Mouse (Mus musculus) ES-Bruce4 (cell line): ENCODE results near the gene Heatr6.

ENCODE experiments used
- CTCF ChIP-seq: IDR thresholded peaks from one replicate; pipeline ENCODE4 v1.8.1; 2011; ENCODE audit warnings: low read depth, low read length
- EP300 ChIP-seq: IDR thresholded peaks from 2 replicates; pipeline ENCODE4 v1.6.1; 2011; ENCODE audit warnings: low read depth, low read length; ENCODE audit not compliant: insufficient read depth
- POLR2A ChIP-seq: IDR thresholded peaks from one replicate; pipeline ENCODE4 v1.8.1; 2011; ENCODE audit warnings: low read length; ENCODE audit not compliant: insufficient read depth

DNA sequence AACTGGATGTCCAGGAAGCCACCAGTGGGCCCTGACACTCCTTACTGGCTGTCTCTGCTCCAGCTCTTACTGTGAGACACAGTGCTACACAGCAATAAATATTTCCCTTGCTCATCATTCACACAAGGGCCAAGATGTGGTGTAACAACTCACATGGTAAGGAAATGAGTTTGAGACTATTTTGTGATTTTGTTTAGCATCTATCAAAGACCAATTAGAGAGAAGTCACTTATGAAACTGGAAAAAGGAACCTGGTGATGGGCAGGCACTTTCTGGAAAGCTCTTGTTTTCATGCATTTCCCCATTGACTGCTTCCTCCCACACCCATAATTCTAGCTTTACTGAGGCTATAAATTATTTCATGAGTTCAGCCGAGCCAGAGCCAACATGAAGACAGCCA, 49.8 kb upstream of the Heatr6 start, which contains the start of gene Wfdc17:
- TF ChIP-seq CTCF (no peak), POLR2A (no peak), EP300 (no peak)
